Mouse (Mus musculus) limb, embryonic 14.5 days (tissue): ENCODE measurements around the gene Tinagl1. TPM values are rescaled to one million over a fixed set of nuclear protein-coding genes. Genes with fewer than 3 reads are reported as not detected.

Experiments
- ATAC-seq: fragments of 200-750 bp; cut with Nextera tagmentation; 2 replicates; pipeline ENCODE4 v1.8.0; 2017; ENCODE audit warnings: low read depth, moderate number of reproducible peaks, moderate TSS enrichment; ENCODE audit not compliant: low FRiP score
- DNase-seq: peaks from one replicate; pipeline ENCODE4 v3.0.0-alpha.2; 2015; ENCODE audit warnings: low spot score
- H3K27ac ChIP-seq: fragments of 300-500 bp; sonication (generic); replicated peaks from 2 replicates; pipeline ENCODE4 v1.5.1; 2014; ENCODE audit warnings: low read depth, mild to moderate bottlenecking, low read length, moderate library complexity, mixed read lengths
- H3K27me3 ChIP-seq: fragments of 300-500 bp; sonication (generic); 2 replicates; pipeline ENCODE4 v1.6.1; 2014; ENCODE audit warnings: low read length, mixed read lengths; ENCODE audit not compliant: control insufficient read depth, insufficient read depth
- H3K36me3 ChIP-seq: fragments of 300-500 bp; sonication (generic); 2 replicates; pipeline ENCODE4 v1.6.1; 2014; ENCODE audit warnings: mild to moderate bottlenecking, low read length, moderate library complexity, mixed read lengths; ENCODE audit not compliant: control insufficient read depth, insufficient read depth
- H3K4me1 ChIP-seq: fragments of 300-500 bp; sonication (generic); 2 replicates; pipeline ENCODE4 v1.6.1; 2014; ENCODE audit warnings: antibody characterized with exemption, low read length, mixed read lengths; ENCODE audit not compliant: control insufficient read depth, insufficient read depth
- H3K4me2 ChIP-seq: fragments of 300-500 bp; sonication (generic); replicated peaks from 2 replicates; pipeline ENCODE4 v1.6.1; 2014; ENCODE audit warnings: low read depth, mild to moderate bottlenecking, low read length, moderate library complexity; ENCODE audit not compliant: severe bottlenecking
- H3K4me3 ChIP-seq: fragments of 300-500 bp; sonication (generic); replicated peaks from 2 replicates; pipeline ENCODE4 v1.5.1; 2014; ENCODE audit warnings: low read length
- H3K9ac ChIP-seq: fragments of 300-500 bp; sonication (generic); 2 replicates; pipeline ENCODE4 v1.6.1; 2014; ENCODE audit warnings: mild to moderate bottlenecking, low read depth, low read length, moderate library complexity; ENCODE audit not compliant: severe bottlenecking
- H3K9me3 ChIP-seq: fragments of 300-500 bp; sonication (generic); 2 replicates; pipeline ENCODE4 v1.6.1; 2016; ENCODE audit warnings: low read length; ENCODE audit not compliant: control insufficient read depth
- POLR2A ChIP-seq: fragments of 200-500 bp; IDR thresholded peaks from 2 replicates; pipeline ENCODE4 v1.8.0; 2012; ENCODE audit warnings: inconsistent platforms, mild to moderate bottlenecking, moderate library complexity, borderline replicate concordance; ENCODE audit not compliant: insufficient read depth, insufficient read length; ENCODE audit errors: extremely low read depth
- whole genome bisulfite sequencing: fragments of 180-500 bp; shearing (Covaris S2); extraction: QIAGEN DNeasy Blood & Tissue Kit; methylation state at CpG from one replicate; pipeline ENCODE4 v1.1.7; 2014; 5-methylcytosine and 5-hydroxymethylcytosine counted together
- polyA plus RNA-seq, 2 experiments: library from polyadenylated mRNA; depleted of rRNA in 1 of 2; stranded (reverse) in 1 of 2; unstranded in 1 of 2; fragments of >200 nt; fragmentation: Nextera tagmentation in 1 of 2; extraction: Ambion mirVana in 1 of 2; gene quantifications; 2 replicates each; pipeline versions ENCODE4 v1.2.1 to v1.2.3; 2012 to 2014

Gene Tinagl1
- 19.9 and 23.9 TPM in 2 replicates for polyA plus RNA-seq (2012; rRNA removed)
- 13.6 and 14.2 TPM in 2 replicates for polyA plus RNA-seq (2014; fragmentation: Nextera tagmentation; extraction: Ambion mirVana)

GRCm38 (mm10) chr4:130175072-130175711, at the start of gene Tinagl1:
Gene Tinagl1, minus strand, starts transcription at chr4:130175122.
- no peaks in the 10 kb centered on the region for H3K36me3 ChIP-seq
- H3K9me3 ChIP-seq, result no peaks in the 10 kb centered on the region
- ATAC-seq (no peak), DNase-seq (no peak)
- peak within 1 kb of the TSS; percentile 53 for H3K4me2 ChIP-seq
- peak within 1 kb of the TSS; percentile 30 for H3K4me3 ChIP-seq
- peaks cover 13% of the 10 kb centered on the region; the same call in 1 of the 2 replicates for H3K27me3 ChIP-seq
- no peak for TF ChIP-seq POLR2A
- WGBS, result 2% methylated on average over 14 of the region's 14 CpGs
- 0 out of 2 replicates have a peak within 1 kb of the TSS, but pooled peaks have one; percentile 36 for H3K9ac ChIP-seq
- H3K27ac ChIP-seq, result no peak within 1 kb of the TSS
- H3K4me1 ChIP-seq, result peaks cover 28% of the 10 kb centered on the region

GRCm38 (mm10) chr4:130224071-130224470, 49.1 kb upstream of the Tinagl1 start:
- Histone ChIP-seq H3K9ac (no peak overlapping the region), H3K4me3 (no peak overlapping the region), H3K27me3 (no peaks in the 10 kb centered on the region), H3K4me1 (no peaks in the 10 kb centered on the region), H3K36me3 (no peaks in the 10 kb centered on the region), H3K27ac (no peak overlapping the region), H3K9me3 (no peaks in the 10 kb centered on the region), H3K4me2 (no peak overlapping the region)
- DNase-seq (no peak), ATAC-seq (no peak)
- TF ChIP-seq POLR2A, result no peak

- WGBS, result 62% methylated on average over 4 of the region's 4 CpGs
- TF ChIP-seq POLR2A, result no peak
- ATAC-seq, result no peak
Observed at GRCm38 (mm10) chr4:130222179-130222578, 47.3 kb upstream of the Tinagl1 start, which contains the start of gene Gm853. Gene Gm853, minus strand, starts transcription at chr4:130222401.

GRCm38 (mm10) chr4:130220176-130220575, 45.3 kb upstream of the Tinagl1 start:
- no peak overlapping the region for H3K4me2 ChIP-seq
- no peak overlapping the region for H3K9ac ChIP-seq
- H3K36me3 ChIP-seq, result no peaks in the 10 kb centered on the region
- H3K4me3 ChIP-seq, result no peak overlapping the region
- ATAC-seq, result no peak
- no peak overlapping the region for H3K27ac ChIP-seq
- no peak for TF ChIP-seq POLR2A
- DNase-seq, result no peak
- no peaks in the 10 kb centered on the region for H3K4me1 ChIP-seq
- H3K27me3 ChIP-seq, result no peaks in the 10 kb centered on the region
- 79% methylated on average over 9 of the region's 9 CpGs for WGBS
- no peaks in the 10 kb centered on the region for H3K9me3 ChIP-seq

More at GRCm38 (mm10) chr4:130222179-130222578, 47.3 kb upstream of the Tinagl1 start, which contains the start of gene Gm853:
- H3K4me1 ChIP-seq, result no peaks in the 10 kb centered on the region
- H3K27me3 ChIP-seq, result no peaks in the 10 kb centered on the region
- no peak within 1 kb of the TSS for H3K4me3 ChIP-seq
- H3K36me3 ChIP-seq, result no peaks in the 10 kb centered on the region
- no peak within 1 kb of the TSS for H3K4me2 ChIP-seq
- no peak within 1 kb of the TSS for H3K9ac ChIP-seq
- H3K9me3 ChIP-seq, result no peaks in the 10 kb centered on the region
- no peak within 1 kb of the TSS for H3K27ac ChIP-seq
- no peak for DNase-seq

- Histone ChIP-seq H3K36me3 (no peaks in the 10 kb centered on the region), H3K27ac (no peak overlapping the region), H3K9ac (no peak overlapping the region), H3K4me2 (no peak overlapping the region), H3K27me3 (no peaks in the 10 kb centered on the region), H3K4me1 (no peaks in the 10 kb centered on the region), H3K9me3 (no peaks in the 10 kb centered on the region), H3K4me3 (no peak overlapping the region)
- whole genome bisulfite sequencing, result 82% methylated on average over 8 of the region's 8 CpGs
- TF ChIP-seq POLR2A, result no peak
- DNase-seq (no peak), ATAC-seq (no peak)
Observed at GRCm38 (mm10) chr4:130215392-130215791, 40.5 kb upstream of the Tinagl1 start.

GRCm38 (mm10) chr4:130213857-130214256, 38.9 kb upstream of the Tinagl1 start:
- DNase-seq, result no peak
- WGBS, result 72% methylated on average over 10 of the region's 10 CpGs
- TF ChIP-seq POLR2A, result no peak
- no peak overlapping the region for H3K9ac ChIP-seq
- no peak overlapping the region for H3K4me2 ChIP-seq
- no peaks in the 10 kb centered on the region for H3K4me1 ChIP-seq
- no peaks in the 10 kb centered on the region for H3K36me3 ChIP-seq
- no peak overlapping the region for H3K27ac ChIP-seq
- no peaks in the 10 kb centered on the region for H3K9me3 ChIP-seq
- H3K27me3 ChIP-seq, result no peaks in the 10 kb centered on the region
- H3K4me3 ChIP-seq, result no peak overlapping the region
- no peak for ATAC-seq
